Mouse (Mus musculus): ENCODE measurements at regions not wholly inside any gene's neighbourhood (a gene's known extent, or its start where the extent isn't known, plus 50 kb on each side); places are given as distances from the start of the nearest gene placed in this dataset.
"Not testable (repeated sequence)": the region's sequence is repeated elsewhere in the genome, so short reads cannot be mapped to it uniquely, and the experiment has no call there.

DNA sequence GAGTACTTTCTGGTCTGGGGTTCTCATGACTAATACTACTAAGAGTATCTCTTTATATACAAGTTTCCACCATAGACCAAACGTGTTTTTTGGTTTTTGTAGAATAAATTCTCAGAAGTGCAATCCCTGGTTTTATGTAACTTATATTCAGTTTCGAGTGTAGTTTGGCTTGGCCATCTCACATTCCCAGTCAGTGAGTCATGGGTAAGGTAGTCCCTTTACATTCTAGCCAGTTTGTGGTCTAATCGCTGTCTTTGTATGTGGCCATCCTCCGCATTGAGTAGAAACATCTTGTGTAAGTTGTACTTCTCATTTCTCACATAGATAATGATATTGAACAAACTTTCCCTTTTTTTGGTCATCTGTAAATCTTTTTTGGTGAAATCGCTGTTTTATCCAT is 88.3 kb downstream of the Anxa5 start:
- DNase-seq, result no peak

DNA sequence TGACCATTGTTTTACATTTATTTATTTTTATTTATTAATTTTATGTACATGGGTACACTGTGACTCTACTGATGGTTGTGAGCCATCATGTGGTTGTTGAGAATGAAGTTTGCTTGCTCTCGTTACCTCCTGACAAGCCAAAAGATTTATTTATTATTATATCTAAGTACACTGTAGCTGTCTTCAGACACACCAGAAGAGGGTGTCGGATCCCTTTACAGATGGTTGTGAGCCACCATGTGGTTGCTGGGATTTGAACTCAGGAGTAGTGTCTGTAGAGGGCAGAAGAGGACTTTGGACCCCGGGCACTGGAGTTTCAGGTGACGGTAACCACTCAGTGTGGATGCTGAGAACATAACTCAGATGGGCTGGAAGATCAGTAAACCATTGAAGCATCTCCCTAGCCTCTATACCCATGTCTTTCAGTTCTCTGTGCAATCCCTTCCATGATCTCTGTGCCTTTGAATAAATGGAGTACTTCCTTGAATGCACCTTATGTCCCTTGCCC is 92.2 kb downstream of the Anxa5 start:
- DNase-seq, result no peak

DNA sequence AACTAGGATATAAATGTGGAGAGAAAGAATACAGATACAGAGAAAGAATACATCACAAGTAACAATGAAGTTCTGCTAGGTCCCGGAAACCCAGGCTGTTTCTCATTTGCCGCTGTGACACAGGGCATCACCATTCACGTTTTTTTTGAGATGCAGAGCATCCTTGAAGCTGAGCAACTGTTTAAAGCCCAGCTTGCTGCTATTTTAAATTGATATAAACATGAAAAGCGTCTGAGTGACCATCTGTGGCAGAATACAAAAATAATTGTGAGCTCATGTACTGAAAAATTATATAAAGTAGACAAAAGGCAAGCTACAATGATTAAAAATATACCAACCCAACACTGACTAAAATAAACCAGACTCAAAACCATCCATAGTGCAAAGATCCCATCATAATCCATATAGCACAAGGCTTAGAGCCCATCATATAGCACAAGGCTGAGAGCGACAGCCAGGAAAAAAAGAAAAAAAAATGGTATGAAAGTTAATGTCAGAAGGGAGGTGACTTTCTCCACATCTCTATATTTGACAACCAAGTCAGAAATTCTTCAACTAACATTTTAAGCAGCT is 94.0 kb downstream of the Anxa5 start:
- DNase-seq, result no peak

DNA sequence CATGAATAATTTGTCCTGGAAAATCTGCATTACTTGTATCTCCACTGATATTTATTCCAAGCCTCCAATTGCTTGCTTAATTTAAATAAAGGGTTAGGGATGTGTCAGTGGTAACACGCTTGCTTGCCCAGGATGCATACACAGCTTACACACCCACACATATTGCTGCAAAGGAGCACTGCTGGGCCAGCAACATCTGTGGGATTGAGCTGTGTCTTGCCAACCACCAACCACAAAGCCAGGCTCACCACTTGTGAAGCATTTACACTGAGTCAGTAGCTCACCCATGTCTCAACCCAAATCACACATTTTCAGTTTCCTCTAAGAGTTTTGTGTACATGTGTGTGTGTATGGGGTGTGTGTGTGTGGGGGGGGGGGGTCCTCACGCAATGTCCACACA is 100.0 kb downstream of the Anxa5 start:
- DNase-seq, result no peak

DNA sequence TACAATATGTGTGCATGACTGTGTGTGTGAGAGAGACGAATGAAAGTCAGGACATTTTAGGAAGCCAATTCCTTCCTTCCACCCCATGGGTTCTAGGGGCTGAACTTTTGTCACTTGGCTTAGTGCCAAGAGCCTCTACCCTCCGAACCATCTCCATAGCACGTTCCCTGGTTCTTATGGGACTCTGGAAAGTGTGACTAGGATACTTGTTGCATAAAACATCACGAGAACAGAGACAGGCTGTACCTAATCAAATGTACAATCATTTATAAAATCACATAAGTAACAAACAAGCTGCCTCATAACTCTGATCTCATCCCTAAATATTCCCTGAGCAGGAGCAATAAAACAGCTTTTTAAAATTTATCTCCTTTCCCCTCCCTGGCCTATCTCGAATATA is 100.8 kb downstream of the Anxa5 start:
- no peak for DNase-seq

DNA sequence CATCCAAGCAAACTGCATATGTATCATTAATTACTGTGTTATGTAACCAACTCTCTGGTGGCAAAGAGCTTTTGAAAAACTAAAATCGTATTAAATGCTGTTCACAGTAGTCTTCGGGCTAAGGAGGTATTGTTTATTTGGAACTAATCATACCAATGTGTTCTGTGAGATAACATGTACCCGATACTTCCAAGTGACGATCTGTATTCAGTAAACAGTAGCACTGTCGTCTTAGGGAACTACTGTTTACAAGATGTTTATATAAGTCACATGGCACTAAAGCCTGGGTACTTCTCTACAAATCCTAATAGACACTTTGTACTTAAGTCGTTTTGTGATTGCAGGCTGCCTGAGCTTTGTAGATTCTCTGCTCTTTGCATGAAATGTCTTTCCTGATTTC is 114.8 kb downstream of the Anxa5 start:
- DNase-seq, result no peak

DNA sequence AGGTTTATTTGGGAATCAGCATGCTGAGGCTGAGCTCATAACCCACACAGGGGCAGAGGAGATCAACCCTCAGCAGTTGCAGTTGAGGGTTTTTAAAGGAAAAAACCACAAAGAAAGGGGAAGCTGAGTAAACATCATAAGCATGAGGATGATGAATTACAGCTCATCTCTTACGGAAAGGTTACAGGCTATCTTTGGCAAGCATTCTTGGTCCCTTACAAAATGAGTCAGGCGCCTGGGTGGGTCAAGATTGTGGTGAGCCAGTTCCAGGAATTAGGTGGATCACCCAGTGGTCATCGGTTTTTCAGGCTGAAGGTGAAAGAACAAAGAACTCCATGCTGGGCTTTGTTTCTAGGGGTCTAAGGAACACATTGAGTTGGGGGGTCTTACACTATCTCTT is 121.5 kb downstream of the Anxa5 start:
- DNase-seq, result not testable (repeated sequence)

DNA sequence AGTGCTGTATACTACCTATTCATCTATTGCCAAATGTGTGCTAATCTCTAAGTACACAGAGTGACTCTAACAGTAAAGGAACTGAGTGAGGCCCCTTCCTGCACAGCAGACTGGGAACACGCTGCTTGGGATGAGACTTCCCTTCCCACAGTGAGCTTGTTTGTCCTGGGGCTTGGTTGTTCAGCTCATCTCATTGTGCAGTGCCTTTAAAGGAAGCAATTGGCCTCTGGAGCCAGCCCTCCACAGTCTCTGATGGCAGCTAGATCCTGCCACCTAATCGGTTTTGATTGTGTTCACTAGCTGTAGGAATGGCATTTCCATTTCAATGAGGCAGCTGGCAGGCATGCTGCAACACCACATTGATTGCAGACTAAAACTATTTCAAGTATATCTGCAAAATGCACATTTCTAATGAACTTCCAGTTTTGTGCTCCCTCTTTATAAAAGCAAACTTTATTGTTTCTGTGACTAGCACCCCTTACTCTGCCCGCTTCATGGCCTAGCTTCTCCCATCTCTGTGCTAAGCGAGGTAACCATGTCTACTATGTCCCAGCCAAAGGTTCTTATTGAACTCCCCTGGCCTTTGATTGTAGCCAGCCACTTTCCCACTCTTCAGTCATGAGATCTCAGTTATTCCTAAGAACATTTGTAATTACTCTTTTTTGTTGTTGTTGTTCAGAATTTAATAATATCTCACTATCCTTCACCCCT is 123.5 kb downstream of the Anxa5 start:
- DNase-seq, result no peak

DNA sequence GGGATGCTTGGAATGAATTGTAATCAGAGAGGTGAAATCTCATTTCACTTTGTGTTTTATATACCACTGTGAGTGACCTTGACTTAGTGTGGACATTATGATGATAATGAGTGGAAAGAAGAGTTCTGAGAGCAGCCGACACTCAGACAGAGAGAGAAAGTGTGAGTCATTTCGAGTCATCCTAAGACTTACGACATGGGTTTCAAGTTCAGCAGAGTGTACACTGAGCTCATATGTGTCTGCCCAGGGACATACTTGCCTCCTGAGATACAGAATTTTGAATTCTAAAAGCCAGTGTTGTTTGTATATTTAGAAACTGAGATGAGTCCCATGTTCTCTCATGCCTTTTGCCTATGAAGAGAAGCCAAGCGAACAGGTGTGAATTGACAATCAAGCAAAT is 126.6 kb downstream of the Anxa5 start:
- DNase-seq, result no peak

DNA sequence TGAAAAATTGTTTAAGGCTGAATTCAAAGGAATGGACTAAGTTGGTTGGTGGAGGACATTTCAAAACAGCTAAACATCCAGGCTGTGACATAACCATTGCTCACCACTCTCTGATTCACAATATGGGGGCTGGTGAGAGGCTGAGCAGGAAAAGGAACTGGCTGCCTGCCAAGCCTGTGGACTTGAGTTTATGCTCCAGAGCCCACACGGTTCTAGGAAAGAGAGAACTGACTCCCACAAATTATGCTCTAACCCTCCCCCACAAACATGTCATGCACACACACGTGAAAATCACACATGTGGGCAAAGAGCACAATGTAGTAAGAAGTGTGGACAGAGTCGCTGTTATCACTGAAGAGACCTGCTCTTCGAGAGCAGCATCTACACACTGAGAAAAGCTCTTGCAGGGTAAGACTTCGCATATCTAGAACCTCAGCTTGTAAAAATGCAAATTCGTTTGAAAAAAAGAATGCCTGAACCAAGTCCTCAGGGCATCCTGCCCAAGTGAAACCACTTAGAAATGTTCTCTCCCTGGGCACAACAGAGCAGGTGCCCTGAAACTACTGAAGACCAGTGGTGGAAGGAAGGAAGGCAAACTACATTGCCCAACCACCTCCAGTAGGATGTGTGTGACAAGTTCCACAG is 118.9 kb upstream of the Qrfpr start:
- no peak for DNase-seq

DNA sequence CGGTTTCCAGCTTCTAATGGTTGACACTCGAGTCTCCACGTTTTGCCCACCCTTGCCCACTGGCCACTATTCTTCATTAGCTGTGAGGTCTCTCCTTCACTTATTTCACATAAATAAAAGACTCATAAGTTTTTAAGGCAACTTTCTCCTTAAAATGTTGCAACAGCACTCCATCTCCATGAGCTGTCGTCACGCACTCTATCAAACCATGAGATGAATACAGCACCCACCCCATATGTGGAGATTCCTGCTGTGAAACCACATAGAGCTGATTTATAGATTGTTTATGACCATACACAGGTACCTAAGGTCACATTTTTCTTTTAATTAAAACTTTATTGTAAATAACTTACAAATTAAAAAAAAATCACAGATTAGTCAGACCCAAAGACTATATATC is 117.5 kb upstream of the Qrfpr start:
- no peak for DNase-seq

DNA sequence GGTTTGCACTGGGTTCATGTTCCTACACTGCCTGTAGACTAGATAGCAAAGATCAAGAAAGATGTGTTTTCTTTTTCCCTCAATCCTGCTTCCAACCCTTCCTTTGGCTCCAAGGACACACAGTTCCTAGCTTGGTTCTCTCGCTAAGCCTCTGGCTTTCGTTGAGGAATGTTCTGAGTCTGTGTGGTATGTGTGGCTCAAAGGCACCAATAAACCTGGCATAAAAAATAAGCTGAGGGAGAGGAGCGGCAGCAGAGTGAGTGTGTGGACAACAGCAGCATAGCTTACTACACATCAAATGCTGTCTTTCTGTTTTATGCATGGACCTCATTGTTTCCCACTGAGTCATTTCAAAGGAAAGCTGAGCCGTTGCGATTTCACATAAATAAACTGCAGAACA is 112.2 kb upstream of the Qrfpr start:
- no peak for DNase-seq

DNA sequence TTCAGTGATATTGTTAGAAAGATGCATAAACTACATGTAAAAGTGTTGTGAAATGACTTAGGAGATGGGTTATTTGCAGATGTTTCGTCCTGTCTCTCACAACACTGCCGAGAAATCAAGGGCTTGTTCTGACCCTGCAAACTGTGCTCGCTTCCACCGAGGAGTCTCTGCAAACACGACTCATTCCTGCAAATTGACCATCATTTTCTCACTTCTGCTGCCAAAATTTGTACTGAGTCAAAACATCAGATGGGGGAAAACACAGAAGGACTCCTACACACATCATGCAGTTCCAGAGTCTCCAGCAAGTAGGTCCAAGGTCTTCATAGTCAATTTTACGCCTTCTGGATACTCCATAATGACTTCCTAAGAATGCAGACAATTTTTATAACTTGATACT is 109.9 kb upstream of the Qrfpr start:
- DNase-seq, result no peak

DNA sequence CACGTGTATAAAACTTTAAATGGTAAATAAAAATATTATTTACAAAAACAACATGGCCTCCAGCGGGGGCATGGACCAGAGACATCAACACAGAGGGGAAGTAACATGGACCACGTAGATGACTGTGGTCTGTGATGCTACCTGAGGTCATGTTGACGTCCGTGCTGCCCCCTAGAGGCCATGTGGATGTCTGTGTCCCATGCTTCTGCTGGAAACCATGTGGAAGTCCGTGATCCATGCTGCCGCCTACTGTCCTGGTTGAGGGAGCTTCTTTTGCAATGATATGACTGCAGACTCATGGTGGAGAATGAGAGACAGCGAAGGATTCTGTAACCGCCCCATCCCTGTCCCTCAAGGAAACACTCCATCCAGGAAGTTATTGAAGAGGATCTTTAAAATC is 108.5 kb upstream of the Qrfpr start:
- peak; percentile 11 to 25 for DNase-seq

DNA sequence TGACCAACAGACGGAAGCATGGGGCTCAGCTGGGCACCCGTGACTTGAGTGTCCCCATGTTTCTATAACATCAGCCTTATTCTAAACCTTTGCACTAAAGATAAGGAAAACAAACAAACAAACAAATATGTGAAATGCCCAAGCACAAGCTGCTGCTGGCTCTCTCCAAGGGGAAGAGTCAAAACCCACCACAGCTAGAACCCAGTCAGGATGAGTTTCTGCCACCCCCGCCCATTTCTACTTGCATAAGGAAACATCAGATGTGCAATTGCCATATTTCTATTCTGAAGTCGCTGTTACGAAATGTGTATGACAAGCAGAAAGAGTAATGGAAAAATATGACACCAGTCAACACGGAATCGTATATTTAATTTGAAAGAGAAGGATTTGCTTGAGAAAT is 107.5 kb upstream of the Qrfpr start:
- no peak for DNase-seq

DNA sequence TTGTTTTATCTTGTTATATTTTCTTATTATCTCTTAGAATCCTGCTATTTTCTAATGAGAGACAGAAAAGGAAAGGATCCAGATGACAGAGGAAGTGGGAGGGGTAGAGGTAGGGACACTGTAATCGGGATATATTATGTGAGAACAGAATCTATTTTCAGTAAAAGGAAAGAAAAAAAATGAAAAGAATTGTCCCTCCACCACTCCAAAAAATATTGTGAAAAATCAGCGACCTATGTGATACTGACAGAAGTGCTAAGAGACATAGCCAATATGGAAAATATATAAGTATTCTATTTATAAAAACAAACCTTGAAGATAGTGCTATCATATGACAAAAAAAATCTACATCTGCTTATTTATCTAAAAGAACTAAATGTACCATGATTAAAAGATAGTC is 106.8 kb upstream of the Qrfpr start:
- DNase-seq, result no peak

DNA sequence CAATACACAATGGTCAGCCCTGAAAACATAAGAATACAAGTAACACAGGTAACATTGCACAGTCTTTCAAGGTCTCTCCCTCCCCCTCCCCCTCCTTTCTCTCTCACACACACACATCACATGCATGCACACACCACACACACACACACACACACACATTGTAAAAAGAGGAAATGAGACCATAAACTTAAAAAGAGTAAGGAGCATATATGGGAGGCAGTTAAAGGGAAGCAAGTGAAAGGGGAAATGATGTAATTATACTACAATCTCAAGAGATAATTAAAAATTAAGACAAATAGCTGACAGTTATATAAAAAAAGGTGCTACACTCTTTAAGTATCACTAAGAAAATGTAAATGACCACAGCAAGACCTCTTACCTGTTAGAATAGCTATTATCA is 96.5 kb upstream of the Qrfpr start:
- no peak for DNase-seq

DNA sequence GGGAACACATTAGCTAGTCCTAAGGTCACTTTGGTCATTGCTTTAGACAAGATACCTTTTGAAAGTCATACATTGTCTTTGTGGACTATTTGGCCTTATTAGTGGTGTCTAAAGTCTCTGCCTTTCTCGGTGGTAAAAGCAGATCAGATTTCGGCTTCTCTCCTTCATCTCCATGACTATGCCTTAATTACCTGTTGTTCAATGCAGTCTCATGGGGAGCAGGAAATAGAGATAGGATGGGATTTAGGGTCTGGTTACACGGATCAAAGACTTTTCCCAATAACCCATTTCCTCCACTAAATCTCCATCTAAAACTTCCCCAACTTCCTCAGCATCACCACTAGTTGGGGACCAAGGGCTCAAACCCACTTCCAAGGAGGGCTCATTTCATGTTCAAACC is 89.2 kb upstream of the Qrfpr start:
- DNase-seq, result no peak

DNA sequence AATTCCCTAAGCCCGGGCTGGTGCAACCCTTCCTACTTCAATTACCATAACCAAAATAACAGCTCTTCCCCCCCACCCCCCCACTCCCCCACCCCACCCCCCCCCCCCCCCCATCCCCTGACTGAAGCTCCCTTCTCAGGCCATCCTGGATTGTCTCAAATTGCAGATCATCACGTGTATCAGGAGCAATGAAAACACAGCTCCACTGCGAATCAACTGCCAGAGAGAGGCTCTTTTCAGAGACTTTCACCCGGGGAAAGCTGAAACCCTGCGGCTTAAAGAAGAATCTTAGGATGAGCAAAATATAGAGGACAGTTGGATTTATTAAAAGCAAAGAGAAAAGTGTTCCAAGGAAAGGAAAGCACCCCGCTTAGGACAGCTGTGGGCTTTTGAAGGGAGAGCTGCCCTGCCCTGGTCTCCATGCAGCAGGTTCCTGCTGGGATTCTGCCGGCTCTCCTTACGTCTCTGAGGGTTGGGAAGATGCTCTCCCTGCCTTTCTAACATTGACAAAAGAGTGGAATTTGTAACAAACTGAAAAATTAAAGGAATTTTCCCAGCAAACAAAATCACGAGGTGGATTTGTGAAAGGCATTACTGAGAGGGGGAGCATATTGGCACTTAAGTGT is 88.6 kb upstream of the Qrfpr start:
- no peak for DNase-seq

DNA sequence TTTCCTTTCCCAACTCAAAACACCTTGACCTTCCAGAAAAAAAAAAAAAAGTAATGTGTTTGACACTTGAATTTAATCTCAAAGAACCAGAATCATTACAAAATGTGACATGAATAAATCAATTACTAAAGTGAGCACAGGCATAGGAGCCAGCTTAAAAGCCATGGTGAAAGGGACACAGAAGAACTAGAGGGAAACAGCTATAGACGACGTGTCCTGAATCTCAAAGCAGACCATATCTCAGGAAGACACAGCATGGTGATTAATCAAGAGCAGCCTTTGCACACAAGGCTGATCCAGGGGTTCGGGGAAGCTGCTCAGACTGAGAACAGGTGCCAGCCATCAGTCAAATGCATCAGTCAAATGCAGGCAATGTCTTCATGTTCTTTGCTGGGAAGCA is 74.7 kb upstream of the Qrfpr start:
- no peak for DNase-seq

DNA sequence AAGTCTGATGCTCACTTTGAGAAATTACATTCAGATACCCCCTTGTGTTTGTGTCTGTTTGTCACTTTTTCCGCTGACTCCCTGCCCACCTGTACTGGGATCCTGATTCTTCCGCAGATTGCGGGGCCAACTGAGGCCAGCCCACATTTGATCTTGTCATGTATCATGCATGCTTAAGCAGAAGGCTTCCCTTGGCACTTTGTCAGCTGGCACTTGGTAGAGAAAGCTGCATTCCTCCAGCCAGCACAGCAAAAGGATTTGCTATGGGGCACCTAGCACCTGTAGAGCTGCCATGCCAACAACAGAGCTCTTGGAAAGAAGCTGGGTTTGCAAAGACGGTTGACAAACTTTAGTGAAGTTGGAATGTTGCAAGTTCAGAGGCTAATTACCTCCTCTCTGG is 69.9 kb upstream of the Qrfpr start:
- DNase-seq, result no peak

DNA sequence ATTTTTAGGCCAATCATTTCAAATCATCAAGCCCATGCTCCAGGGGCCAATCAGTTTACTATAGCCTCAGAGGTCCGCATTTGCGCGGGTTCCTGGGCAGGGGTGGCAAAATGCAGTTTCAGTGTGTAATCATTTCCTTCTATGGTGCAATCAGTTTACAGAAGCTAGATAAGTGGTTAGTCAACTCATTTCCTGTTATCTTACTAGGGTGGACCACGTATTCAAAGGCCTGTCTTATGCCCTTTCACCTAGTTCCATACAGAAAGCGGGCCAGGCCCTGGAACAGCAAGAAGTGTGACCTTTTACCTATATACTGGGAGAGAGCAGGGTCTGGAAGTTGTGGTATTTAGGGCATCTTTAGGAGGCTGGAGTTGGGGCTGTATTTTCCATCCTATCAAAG is 62.0 kb upstream of the Qrfpr start:
- no peak for DNase-seq

DNA sequence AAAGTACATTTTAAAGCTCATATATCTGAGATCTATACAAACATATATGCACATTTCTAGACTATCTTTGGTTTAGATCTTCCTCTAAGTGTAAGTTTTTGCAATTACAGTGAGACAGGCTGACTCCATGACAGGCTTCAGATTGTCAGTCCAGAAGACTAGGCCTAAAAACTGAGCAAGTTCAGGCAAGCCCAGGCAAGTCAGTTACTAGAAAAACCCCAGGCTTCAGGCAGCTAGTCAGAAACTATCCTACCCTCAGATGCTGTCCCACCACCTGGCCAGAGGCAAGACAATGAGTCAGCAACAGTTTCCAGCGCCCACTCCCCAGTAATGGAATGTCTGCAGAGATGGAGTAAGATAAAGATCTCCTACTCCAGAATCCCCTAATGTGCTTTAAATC is 53.4 kb upstream of the Qrfpr start:
- no peak for DNase-seq
